Mouse (Mus musculus): Measurements from ENCODE around the gene Psap.

The Psap gene

GRCm38 (mm10) chr10:60347768-60348610, 70.6 kb downstream of the Psap start:
- in situ Hi-C loops (cut with MboI) = no loop called here

- in situ Hi-C loops (cut with MboI) = no loop called here
Observed at GRCm38 (mm10) chr10:60349056-60349455, 71.6 kb downstream of the Psap start.

GRCm38 (mm10) chr10:60349644-60350043, 72.2 kb downstream of the Psap start:
- in situ Hi-C loops (cut with MboI) = no loop called here

GRCm38 (mm10) chr10:60350077-60350804, 72.8 kb downstream of the Psap start:
- in situ Hi-C loops (cut with MboI) = no loop called here

- in situ Hi-C loops (cut with MboI) = no loop called here
Observed at GRCm38 (mm10) chr10:60350805-60351167, 73.4 kb downstream of the Psap start.

GRCm38 (mm10) chr10:60351248-60351647, 73.8 kb downstream of the Psap start:
- in situ Hi-C loops (cut with MboI) = no loop called here

- in situ Hi-C loops (cut with MboI) = no loop called here
Observed at GRCm38 (mm10) chr10:60351761-60352455, 74.5 kb downstream of the Psap start.
